Mouse (Mus musculus) kidney, embryonic 16.5 days (tissue): Measurements from ENCODE around the gene Lrrc66. TPM values are rescaled to one million over a fixed set of nuclear protein-coding genes. Genes with fewer than 3 reads are reported as not detected.

Experiments used
- ATAC-seq: fragments of 200-750 bp; cut with Nextera tagmentation; 2 replicates; pipeline ENCODE4 v1.8.0; 2017; ENCODE audit warnings: moderate TSS enrichment; ENCODE audit not compliant: low FRiP score, low TSS enrichment
- H3K27ac ChIP-seq: fragments of 300-500 bp; sonication (generic); 2 replicates; pipeline ENCODE4 v1.5.1; 2014; ENCODE audit warnings: low read length
- H3K27me3 ChIP-seq: fragments of 300-500 bp; sonication (generic); 2 replicates; pipeline ENCODE4 v1.6.1; 2014; ENCODE audit warnings: low read length, control low read depth, mixed read lengths; ENCODE audit not compliant: insufficient read depth
- H3K36me3 ChIP-seq: fragments of 300-500 bp; sonication (generic); 2 replicates; pipeline ENCODE4 v1.6.1; 2014; ENCODE audit warnings: low read length, control low read depth, mixed read lengths; ENCODE audit not compliant: insufficient read depth
- H3K4me1 ChIP-seq: fragments of 300-500 bp; sonication (generic); 2 replicates; pipeline ENCODE4 v1.6.1; 2014; ENCODE audit warnings: low read length, control low read depth, mixed read lengths; ENCODE audit not compliant: insufficient read depth
- H3K4me2 ChIP-seq: fragments of 300-500 bp; sonication (generic); replicated peaks from 2 replicates; pipeline ENCODE4 v1.6.1; 2014; ENCODE audit warnings: low read depth, low read length
- H3K4me3 ChIP-seq: fragments of 300-500 bp; sonication (generic); 2 replicates; pipeline ENCODE4 v1.5.1; 2014; ENCODE audit warnings: mild to moderate bottlenecking, low read length
- H3K9ac ChIP-seq: fragments of 300-500 bp; sonication (generic); replicated peaks from 2 replicates; pipeline ENCODE4 v1.6.1; 2014; ENCODE audit warnings: low read length
- H3K9me3 ChIP-seq: fragments of 300-500 bp; sonication (generic); 2 replicates; pipeline ENCODE4 v1.6.1; 2016; ENCODE audit warnings: low read length, control low read depth
- WGBS: fragments of 180-500 bp; shearing (Covaris S2); extraction: QIAGEN DNeasy Blood & Tissue Kit; methylation state at CpG from one replicate; pipeline ENCODE4 v1.1.7; 2014; 5-methylcytosine and 5-hydroxymethylcytosine counted together
- polyA plus RNA-seq: library from polyadenylated mRNA; unstranded; fragments of >200 nt; fragmentation: Nextera tagmentation; extraction: Ambion mirVana; gene quantifications from 2 replicates; pipeline ENCODE4 v1.2.1, GENCODE M21; 2015

The Lrrc66 gene
- polyA plus RNA-seq, 1 experiment from 2014 or later, result 0.34 TPM

DNA sequence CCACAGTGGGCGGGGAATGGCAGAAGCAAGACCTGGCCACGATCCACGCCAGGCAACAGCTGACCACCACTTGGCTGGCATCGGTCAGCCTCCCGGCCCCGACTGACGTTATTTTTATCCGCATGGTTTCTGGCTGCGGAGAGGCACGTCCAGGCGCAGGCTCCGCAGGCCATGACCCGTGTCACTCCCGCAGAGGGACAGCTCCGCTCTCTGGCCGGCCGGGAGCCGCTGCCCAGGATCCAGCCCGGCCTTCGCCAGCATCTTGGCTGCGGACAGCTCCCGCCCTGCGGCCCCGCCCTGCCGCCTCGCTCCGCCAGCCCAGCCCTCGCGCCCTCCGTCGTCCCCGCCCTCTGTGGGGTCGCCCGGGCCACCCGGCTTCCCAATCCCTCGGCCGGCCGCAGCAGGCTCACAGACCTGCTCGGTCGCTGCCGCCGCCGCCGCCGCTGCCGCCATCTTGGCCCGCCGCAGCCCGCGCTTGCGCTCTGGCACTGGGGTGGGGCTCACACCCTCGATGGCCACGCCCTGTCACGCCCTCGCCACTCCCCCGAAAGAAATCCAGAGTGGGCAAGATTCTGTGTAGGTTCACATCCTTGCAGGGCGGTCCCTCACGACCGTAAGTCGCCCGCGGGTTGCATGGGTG, 15.1 kb upstream of the Lrrc66 start, which contains the start of gene Sgcb:
TSS of gene Sgcb (minus strand) at position 530 of the 640 bp plus-strand sequence.
- under 1% methylated on average over 61 of the region's 62 CpGs for WGBS
- ATAC-seq, result peak; percentile 90

DNA sequence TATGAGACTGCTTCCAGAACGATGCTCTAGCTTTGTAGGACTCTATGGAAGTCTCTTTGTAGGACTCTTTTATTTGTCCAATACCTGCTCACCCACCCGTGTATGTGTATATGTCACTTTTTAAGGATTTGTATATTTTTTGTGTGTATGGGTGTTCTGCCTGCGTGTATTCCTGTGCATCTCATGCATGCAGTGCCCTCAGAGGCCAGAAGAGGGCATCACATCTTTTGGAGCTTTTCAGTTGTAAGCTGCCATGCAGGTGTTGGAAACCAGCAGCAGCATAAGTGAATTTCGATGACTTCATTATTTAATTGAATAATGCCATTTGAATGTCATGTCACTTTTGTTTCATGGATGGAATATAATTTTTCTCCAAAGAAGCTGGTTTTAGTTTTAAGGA, 9.8 kb upstream of the Lrrc66 start:
- Histone ChIP-seq H3K4me2 (no peak overlapping the region), H3K9me3 (no peaks in the 10 kb centered on the region), H3K9ac (no peak overlapping the region), H3K4me1 (peaks cover 7% of the 10 kb centered on the region), H3K36me3 (peaks cover 5% of the 10 kb centered on the region; the same call in 1 of the 2 replicates), H3K4me3 (no peak overlapping the region), H3K27ac (no peak overlapping the region), H3K27me3 (no peaks in the 10 kb centered on the region)
- no peak for ATAC-seq
- WGBS, result 90% methylated on average over 4 of the region's 4 CpGs

More for the DNA sequence above, 15.1 kb upstream of the Lrrc66 start, which contains the start of gene Sgcb:
- Histone ChIP-seq H3K4me2 (peak within 1 kb of the TSS; percentile 81), H3K9ac (peak within 1 kb of the TSS; percentile 74), H3K4me3 (peak within 1 kb of the TSS; percentile 73), H3K36me3 (0 out of 2 replicates have a peak, but pooled peaks cover under 1% of the 10 kb centered on the region), H3K27ac (peak within 1 kb of the TSS; percentile 30; the same call in 1 of the 2 replicates), H3K27me3 (peaks cover 41% of the 10 kb centered on the region), H3K4me1 (peaks cover 27% of the 10 kb centered on the region), H3K9me3 (no peaks in the 10 kb centered on the region)

DNA sequence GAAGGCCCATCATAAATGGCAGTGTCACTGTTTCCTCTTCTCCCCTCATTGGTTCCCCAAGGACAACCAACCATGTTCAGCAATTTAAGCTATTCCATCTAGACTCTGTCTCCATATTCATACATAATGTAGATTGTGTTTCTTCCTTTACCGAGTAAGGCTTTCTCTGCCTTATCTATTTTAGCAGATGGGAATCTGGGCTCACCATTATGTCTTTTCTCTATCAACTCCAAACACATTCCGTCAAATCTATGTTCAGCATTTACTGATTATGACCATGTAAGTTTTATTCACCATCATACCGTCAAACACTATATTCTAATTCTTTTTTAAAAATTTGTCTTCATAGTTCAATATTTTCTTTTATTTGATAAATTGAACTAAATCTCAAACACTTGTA, 8.7 kb upstream of the Lrrc66 start:
- no peaks in the 10 kb centered on the region for H3K27me3 ChIP-seq
- no peak for ATAC-seq
- no peak overlapping the region for H3K4me3 ChIP-seq
- no peak overlapping the region for H3K9ac ChIP-seq
- no peaks in the 10 kb centered on the region for H3K9me3 ChIP-seq
- H3K27ac ChIP-seq, result no peak overlapping the region
- H3K36me3 ChIP-seq, result peaks cover 5% of the 10 kb centered on the region; the same call in 1 of the 2 replicates
- no peaks in the 10 kb centered on the region for H3K4me1 ChIP-seq
- H3K4me2 ChIP-seq, result no peak overlapping the region
- 96% methylated on average over 3 of the region's 3 CpGs for WGBS

DNA sequence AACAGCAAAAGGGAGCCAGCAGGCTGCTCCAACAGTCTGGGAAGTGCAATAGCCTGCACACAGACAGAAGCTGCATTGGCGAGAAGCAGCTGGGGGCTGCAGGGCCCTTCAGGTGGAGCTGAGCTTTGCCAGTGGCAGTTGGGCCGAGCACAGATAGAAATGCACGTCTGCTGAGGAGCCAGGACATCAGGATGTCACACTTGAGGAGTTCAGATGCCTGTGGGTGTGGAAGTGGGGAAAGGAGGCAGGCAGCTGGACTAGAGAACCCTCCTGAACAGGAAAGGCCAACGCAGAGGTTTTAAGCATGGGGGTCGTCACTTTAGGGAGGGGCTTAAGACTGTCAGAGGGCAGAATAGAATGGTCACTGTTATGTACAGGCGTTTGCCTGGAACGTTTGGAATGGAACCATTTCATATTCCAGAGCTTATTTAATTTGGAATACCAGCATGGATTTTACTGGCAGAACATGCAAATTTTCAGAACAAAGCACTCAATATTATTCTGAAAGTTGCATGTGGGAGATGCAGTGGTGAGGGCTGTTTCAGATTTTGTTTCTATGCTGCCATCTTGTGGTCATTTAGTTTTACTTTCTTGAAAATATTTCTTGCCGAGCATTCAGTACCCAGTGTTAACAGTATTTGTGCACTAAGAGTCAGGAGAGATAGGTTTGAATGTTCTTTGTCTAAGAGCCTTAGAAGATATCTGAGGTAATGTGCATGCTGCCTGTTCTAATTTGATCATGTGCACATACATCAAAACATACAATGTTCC, 5.2 kb upstream of the Lrrc66 start:
- WGBS, result 41% methylated on average over 8 of the region's 8 CpGs
- Histone ChIP-seq H3K36me3 (peaks cover 24% of the 10 kb centered on the region), H3K4me3 (no peak overlapping the region), H3K9ac (no peak overlapping the region), H3K27ac (no peak overlapping the region), H3K27me3 (no peaks in the 10 kb centered on the region), H3K4me1 (no peaks in the 10 kb centered on the region), H3K4me2 (no peak overlapping the region), H3K9me3 (peaks cover 6% of the 10 kb centered on the region)
- ATAC-seq, result peak; percentile 71; the same call in 1 of the 2 replicates

DNA sequence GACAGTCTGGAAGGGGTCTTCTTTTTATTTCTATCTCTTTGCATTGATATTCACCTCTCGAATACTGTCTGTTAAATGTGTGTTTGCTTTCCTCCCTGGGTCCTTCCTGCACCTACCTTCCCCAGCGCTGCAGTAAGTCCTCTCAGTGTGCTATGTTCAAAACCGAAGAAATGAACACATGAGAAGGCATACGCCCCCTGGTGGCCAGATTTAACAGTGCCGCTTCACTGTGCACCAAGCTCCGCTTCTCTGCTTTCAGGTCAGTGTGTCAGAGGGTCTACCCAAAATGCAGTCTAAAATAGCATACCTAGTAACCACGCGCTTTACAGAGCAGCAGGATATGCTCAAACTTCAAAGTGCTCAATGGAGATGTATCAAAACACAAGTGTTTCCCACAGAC, 815 bp upstream of the Lrrc66 start:
- H3K4me3 ChIP-seq, result no peak overlapping the region
- WGBS, result 64% methylated on average over 8 of the region's 8 CpGs
- no peaks in the 10 kb centered on the region for H3K4me1 ChIP-seq
- no peak for ATAC-seq
- peaks cover 19% of the 10 kb centered on the region for H3K36me3 ChIP-seq
- H3K9me3 ChIP-seq, result peaks cover 6% of the 10 kb centered on the region
- H3K27me3 ChIP-seq, result no peaks in the 10 kb centered on the region
- no peak overlapping the region for H3K9ac ChIP-seq
- no peak overlapping the region for H3K27ac ChIP-seq
- H3K4me2 ChIP-seq, result no peak overlapping the region

DNA sequence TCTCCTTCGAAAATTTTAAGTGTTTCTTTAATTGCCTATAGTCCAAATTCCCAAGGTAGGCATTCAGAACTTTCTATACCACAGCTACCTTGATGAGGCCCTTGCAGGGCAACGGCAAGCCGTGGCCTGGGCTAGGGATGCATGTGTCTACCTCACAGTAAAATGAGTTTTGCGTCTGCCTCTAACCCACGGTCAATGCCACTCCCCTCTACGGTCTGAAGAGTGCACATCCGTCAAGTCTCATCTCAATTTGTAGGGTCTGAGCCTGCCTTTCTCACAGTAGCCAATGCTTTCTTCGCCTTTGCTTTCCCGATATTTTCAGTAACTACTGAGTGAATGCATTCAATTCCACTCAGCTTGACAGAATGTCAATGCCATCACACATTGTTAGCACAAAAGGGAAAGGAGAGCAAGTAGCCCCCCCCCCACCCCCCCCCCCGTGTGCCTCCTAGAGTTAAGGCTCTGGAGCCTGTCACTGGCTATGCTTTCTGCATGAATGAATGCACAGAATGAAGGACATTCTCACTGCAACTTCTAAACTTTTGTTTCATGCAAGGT, 1.2 kb downstream of the Lrrc66 start:
- Histone ChIP-seq H3K9me3 (peaks cover 6% of the 10 kb centered on the region), H3K4me1 (no peaks in the 10 kb centered on the region), H3K27me3 (no peaks in the 10 kb centered on the region), H3K9ac (no peak overlapping the region), H3K4me3 (no peak overlapping the region), H3K36me3 (peaks cover 19% of the 10 kb centered on the region), H3K4me2 (no peak overlapping the region), H3K27ac (no peak overlapping the region)
- 77% methylated on average over 10 of the region's 10 CpGs for WGBS
- ATAC-seq, result no peak

DNA sequence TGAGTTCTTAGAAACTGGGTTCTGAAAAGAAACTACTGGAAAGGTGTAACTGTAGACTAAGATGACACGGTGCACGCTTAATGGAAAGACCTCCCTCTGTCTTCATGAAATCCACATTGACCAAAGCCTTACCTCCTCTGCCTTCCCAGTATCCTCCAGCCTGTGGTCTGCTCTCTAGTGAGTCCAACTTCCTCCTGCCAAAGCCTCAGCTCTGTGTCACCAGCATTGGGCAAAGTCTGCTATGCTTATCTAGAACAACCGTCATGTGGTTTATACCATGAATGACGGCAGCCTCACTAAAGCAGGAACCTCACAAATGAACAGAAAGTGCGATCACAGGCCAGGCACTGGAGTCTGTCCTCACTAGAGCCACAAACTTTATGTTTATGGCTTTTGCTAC, 2.2 kb downstream of the Lrrc66 start:
- no peak for ATAC-seq
- Histone ChIP-seq H3K27me3 (no peaks in the 10 kb centered on the region), H3K4me3 (no peak overlapping the region), H3K27ac (no peak overlapping the region), H3K9ac (no peak overlapping the region), H3K36me3 (peaks cover 13% of the 10 kb centered on the region), H3K4me1 (no peaks in the 10 kb centered on the region), H3K9me3 (peaks cover 6% of the 10 kb centered on the region), H3K4me2 (no peak overlapping the region)
- 86% methylated on average over 5 of the region's 5 CpGs for WGBS

DNA sequence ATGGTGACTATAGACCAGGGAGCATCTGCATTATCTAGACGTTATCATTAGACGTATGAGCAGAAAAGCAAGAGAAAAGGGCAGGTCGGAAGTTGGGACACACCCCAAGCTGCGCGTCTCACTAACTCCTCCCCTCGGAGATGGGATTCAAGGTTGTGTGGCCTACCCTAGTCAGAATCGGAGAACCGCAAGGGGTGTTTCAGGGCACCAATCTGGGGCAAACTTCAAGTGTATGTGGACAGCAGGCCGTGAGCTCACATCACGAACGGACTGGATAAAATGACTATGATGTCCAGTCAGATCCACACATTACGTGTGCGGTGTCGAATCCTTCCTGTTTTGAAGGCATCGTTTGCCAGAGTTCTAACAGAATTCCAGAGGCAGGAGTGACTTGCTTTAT, 4.3 kb downstream of the Lrrc66 start:
- H3K36me3 ChIP-seq, result no peaks in the 10 kb centered on the region
- H3K4me2 ChIP-seq, result no peak overlapping the region
- H3K4me1 ChIP-seq, result no peaks in the 10 kb centered on the region
- ATAC-seq, result no peak
- H3K4me3 ChIP-seq, result no peak overlapping the region
- WGBS, result 80% methylated on average over 15 of the region's 15 CpGs
- H3K9ac ChIP-seq, result no peak overlapping the region
- H3K27me3 ChIP-seq, result no peaks in the 10 kb centered on the region
- no peak overlapping the region for H3K27ac ChIP-seq
- no peaks in the 10 kb centered on the region for H3K9me3 ChIP-seq

DNA sequence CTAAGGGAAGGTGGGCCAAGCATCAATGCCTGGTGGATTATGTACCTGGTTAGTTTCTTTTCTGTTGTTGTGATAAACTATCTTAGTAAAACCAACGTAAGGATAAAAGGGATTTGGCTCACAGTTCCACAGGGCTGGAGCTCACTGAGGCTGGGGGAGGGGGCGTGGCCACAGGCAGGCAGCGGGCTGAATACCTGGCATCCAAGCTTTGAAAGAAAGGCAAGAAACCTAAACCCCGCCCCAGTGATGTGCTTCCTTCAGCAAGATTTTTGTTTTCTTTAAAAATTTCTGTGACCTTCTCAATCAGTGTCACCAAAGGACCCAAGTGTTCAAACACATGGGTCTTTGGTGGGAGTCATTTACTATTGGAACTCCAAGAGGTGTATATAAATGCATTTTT, 4.8 kb downstream of the Lrrc66 start:
- no peak overlapping the region for H3K27ac ChIP-seq
- no peak overlapping the region for H3K4me2 ChIP-seq
- WGBS, result 65% methylated on average over 4 of the region's 4 CpGs
- H3K27me3 ChIP-seq, result no peaks in the 10 kb centered on the region
- no peaks in the 10 kb centered on the region for H3K36me3 ChIP-seq
- H3K4me1 ChIP-seq, result no peaks in the 10 kb centered on the region
- no peaks in the 10 kb centered on the region for H3K9me3 ChIP-seq
- H3K9ac ChIP-seq, result no peak overlapping the region
- H3K4me3 ChIP-seq, result no peak overlapping the region
- ATAC-seq, result no peak

DNA sequence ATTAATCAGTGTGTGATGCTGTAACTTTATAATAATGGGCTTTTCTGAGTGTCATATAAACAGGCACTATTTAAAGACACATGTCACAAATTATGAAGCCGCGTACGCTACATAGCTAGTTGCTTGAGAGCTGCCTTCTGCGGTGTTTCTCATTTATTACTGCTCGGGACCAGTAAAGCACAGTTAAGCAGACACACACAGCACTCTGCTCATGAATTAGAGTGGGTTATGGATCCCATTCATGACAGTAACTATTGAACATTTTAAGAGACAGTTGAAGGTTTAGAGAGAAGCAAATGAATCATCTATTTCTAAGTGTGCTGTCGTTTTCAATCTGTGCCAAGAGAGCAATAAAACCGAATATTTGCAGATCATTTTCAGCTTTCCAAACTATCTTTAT, 5.5 kb downstream of the Lrrc66 start:
- no peaks in the 10 kb centered on the region for H3K4me1 ChIP-seq
- H3K9me3 ChIP-seq, result no peaks in the 10 kb centered on the region
- no peaks in the 10 kb centered on the region for H3K36me3 ChIP-seq
- no peaks in the 10 kb centered on the region for H3K27me3 ChIP-seq
- WGBS, result 86% methylated on average over 7 of the region's 7 CpGs
- H3K4me3 ChIP-seq, result no peak overlapping the region
- no peak overlapping the region for H3K27ac ChIP-seq
- ATAC-seq, result no peak
- no peak overlapping the region for H3K9ac ChIP-seq
- H3K4me2 ChIP-seq, result no peak overlapping the region
